Mouse (Mus musculus) MEL (cell line): ENCODE measurements around the gene Klf9. TPM values are rescaled to one million over a fixed set of nuclear protein-coding genes. Genes with fewer than 3 reads are reported as not detected.

Experiments
- DNase-seq: peaks from one replicate; pipeline ENCODE4 v3.0.0; 2011; ENCODE audit warnings: low read depth, low spot score
- H3K27ac ChIP-seq: 2 replicates; pipeline ENCODE4 v1.5.1; 2012; ENCODE audit warnings: low read depth, mild to moderate bottlenecking, control low read depth, low read length, moderate library complexity; ENCODE audit not compliant: control insufficient read depth
- H3K27me3 ChIP-seq, 2 experiments: fragments of 150-350 bp in 1 of 2; sonication (generic) in 1 of 2; 2 replicates each; pipeline ENCODE4 v1.6.1; 2012; ENCODE audit warnings: low read length in 2 of 2, mild to moderate bottlenecking in 2 of 2, improper control_type of control experiment in 1 of 2, moderate library complexity in 1 of 2; ENCODE audit not compliant: insufficient read depth in 2 of 2, control insufficient read depth in 1 of 2
- H3K36me3 ChIP-seq, 2 experiments: 2 replicates each; pipeline ENCODE4 v1.6.1; 2012 to 2014; ENCODE audit warnings: low read length in 2 of 2, improper control_type of control experiment in 1 of 2, inconsistent platforms in 1 of 2, mild to moderate bottlenecking in 1 of 2; ENCODE audit not compliant: insufficient read depth in 2 of 2, control insufficient read depth in 1 of 2
- H3K4me1 ChIP-seq, 2 experiments: fragments of 150-350 bp in 1 of 2; sonication (generic) in 1 of 2; 2 replicates each; pipeline ENCODE4 v1.6.1; 2012; ENCODE audit warnings: low read length in 2 of 2, improper control_type of control experiment in 1 of 2, mild to moderate bottlenecking in 1 of 2; ENCODE audit not compliant: insufficient read depth in 2 of 2, control insufficient read depth in 1 of 2
- H3K4me3 ChIP-seq, 2 experiments: fragments of 150-350 bp in 1 of 2; sonication (generic) in 1 of 2; 2 replicates each; pipeline ENCODE4 v1.5.1; 2012; ENCODE audit warnings: low read depth in 2 of 2, low read length in 2 of 2, mild to moderate bottlenecking in 2 of 2, moderate library complexity in 2 of 2, control low read depth in 1 of 2, improper control_type of control experiment in 1 of 2; ENCODE audit not compliant: control insufficient read depth in 1 of 2, insufficient read depth in 1 of 2
- H3K79me2 ChIP-seq: 2 replicates; pipeline ENCODE4 v1.6.1; 2012; ENCODE audit warnings: mild to moderate bottlenecking, low read length, moderate library complexity; ENCODE audit not compliant: control insufficient read depth, poor library complexity, insufficient read depth
- H3K9ac ChIP-seq: 2 replicates; pipeline ENCODE4 v1.6.1; 2012; ENCODE audit warnings: low read depth, mild to moderate bottlenecking, control low read depth, low read length, moderate library complexity; ENCODE audit not compliant: control insufficient read depth, poor library complexity, severe bottlenecking
- H3K9me3 ChIP-seq: fragments of 150-350 bp; sonication (generic); replicated peaks from 2 replicates; pipeline ENCODE4 v1.6.1; 2012; ENCODE audit warnings: mild to moderate bottlenecking, low read length, improper control_type of control experiment, moderate library complexity; ENCODE audit not compliant: insufficient read depth
- CHD1 ChIP-seq: IDR thresholded peaks from 2 replicates; pipeline ENCODE4 v1.6.1; 2012; ENCODE audit warnings: low read depth, mild to moderate bottlenecking, inconsistent platforms, low read length, improper control_type of control experiment
- CHD2 ChIP-seq: IDR thresholded peaks from 2 replicates; pipeline ENCODE4 v1.6.1; 2011; ENCODE audit warnings: low read length, improper control_type of control experiment
- CTCF ChIP-seq, 3 experiments: IDR thresholded peaks in 2 of 3; conservative IDR thresholded peaks in 1 of 3; 2 replicates each; pipeline ENCODE4 v1.5.1; 2011 to 2012; ENCODE audit warnings: low read length in 3 of 3, low read depth in 2 of 3, mild to moderate bottlenecking in 2 of 3, improper control_type of control experiment in 1 of 3, inconsistent platforms in 1 of 3, mixed read lengths in 1 of 3, moderate library complexity in 1 of 3; ENCODE audit not compliant: control insufficient read depth in 1 of 3, insufficient read depth in 1 of 3, poor library complexity in 1 of 3, severe bottlenecking in 1 of 3
- ELF1 ChIP-seq: IDR thresholded peaks from 2 replicates; pipeline ENCODE4 v1.6.1; 2014; ENCODE audit warnings: low read depth, mild to moderate bottlenecking, inconsistent platforms, low read length, improper control_type of control experiment, moderate library complexity
- ETS1 ChIP-seq: IDR thresholded peaks from 2 replicates; pipeline ENCODE4 v1.6.1; 2012; ENCODE audit warnings: low read depth, mild to moderate bottlenecking, inconsistent platforms, low read length, improper control_type of control experiment, moderate library complexity
- GABPA ChIP-seq: IDR thresholded peaks from 2 replicates; pipeline ENCODE4 v1.6.1; 2012; ENCODE audit warnings: low read depth, mild to moderate bottlenecking, inconsistent platforms, low read length, improper control_type of control experiment, moderate library complexity
- GATA1 ChIP-seq: IDR thresholded peaks from 2 replicates; pipeline ENCODE4 v1.6.1; 2011; ENCODE audit warnings: low read depth, low read length, improper control_type of control experiment
- MAFK ChIP-seq: IDR thresholded peaks from 2 replicates; pipeline ENCODE4 v1.6.1; 2011; ENCODE audit warnings: low read depth, mild to moderate bottlenecking, low read length, improper control_type of control experiment, borderline replicate concordance
- MAX ChIP-seq: IDR thresholded peaks from 2 replicates; pipeline ENCODE4 v1.6.1; 2011; ENCODE audit warnings: low read length, improper control_type of control experiment
- MEF2A ChIP-seq: IDR thresholded peaks from 2 replicates; pipeline ENCODE4 v1.6.1; 2014; ENCODE audit warnings: low read depth, mild to moderate bottlenecking, inconsistent platforms, low read length, improper control_type of control experiment; ENCODE audit not compliant: poor library complexity, insufficient replicate concordance, severe bottlenecking; ENCODE audit errors: extremely low read depth
- MXI1 ChIP-seq: IDR thresholded peaks from 2 replicates; pipeline ENCODE4 v1.6.1; 2011; ENCODE audit warnings: mild to moderate bottlenecking, low read depth, low read length, improper control_type of control experiment
- MYB ChIP-seq: IDR thresholded peaks from 2 replicates; pipeline ENCODE4 v1.6.1; 2011; ENCODE audit warnings: mild to moderate bottlenecking, low read depth, low read length, improper control_type of control experiment
- MYC ChIP-seq: IDR thresholded peaks from 2 replicates; pipeline ENCODE4 v1.6.1; 2011; ENCODE audit warnings: low read depth, mild to moderate bottlenecking, low read length, improper control_type of control experiment, moderate library complexity
- NELFE ChIP-seq: IDR thresholded peaks from 2 replicates; pipeline ENCODE4 v1.6.1; 2011; ENCODE audit warnings: low read depth, low read length, improper control_type of control experiment
- POLR2AphosphoS5 ChIP-seq: IDR thresholded peaks from 2 replicates; pipeline ENCODE4 v1.6.1; 2012; ENCODE audit warnings: low read depth, borderline replicate concordance, mild to moderate bottlenecking, inconsistent platforms, low read length, moderate library complexity, mixed read lengths
- RCOR1 ChIP-seq: IDR thresholded peaks from 2 replicates; pipeline ENCODE4 v1.6.1; 2012; ENCODE audit warnings: low read depth, mild to moderate bottlenecking, inconsistent platforms, low read length, improper control_type of control experiment
- SMC3 ChIP-seq: IDR thresholded peaks from 2 replicates; pipeline ENCODE4 v1.6.1; 2011; ENCODE audit warnings: low read depth, low read length, improper control_type of control experiment
- TAL1 ChIP-seq: IDR thresholded peaks from 2 replicates; pipeline ENCODE4 v1.6.1; 2012; ENCODE audit warnings: mild to moderate bottlenecking, inconsistent platforms, low read length, moderate library complexity, mixed read lengths
- TBP ChIP-seq: IDR thresholded peaks from 2 replicates; pipeline ENCODE4 v1.8.0; 2011; ENCODE audit warnings: low read depth, low read length, improper control_type of control experiment
- TCF12 ChIP-seq: IDR thresholded peaks from 2 replicates; pipeline ENCODE4 v1.6.1; 2014; ENCODE audit warnings: low read depth, mild to moderate bottlenecking, inconsistent platforms, low read length, improper control_type of control experiment, moderate library complexity
- UBTF ChIP-seq: IDR thresholded peaks from 2 replicates; pipeline ENCODE4 v1.6.1; 2012; ENCODE audit warnings: low read depth, mild to moderate bottlenecking, inconsistent platforms, low read length, improper control_type of control experiment, moderate library complexity, borderline replicate concordance; ENCODE audit not compliant: insufficient read depth
- USF1 ChIP-seq: IDR thresholded peaks from 2 replicates; pipeline ENCODE4 v1.6.1; 2014; ENCODE audit warnings: low read depth, mild to moderate bottlenecking, inconsistent platforms, low read length, improper control_type of control experiment, moderate library complexity
- USF2 ChIP-seq, 2 experiments: IDR thresholded peaks; 2 replicates each; pipeline ENCODE4 v1.6.1; 2011 to 2012; ENCODE audit warnings: improper control_type of control experiment in 2 of 2, low read length in 2 of 2, borderline replicate concordance in 1 of 2, inconsistent platforms in 1 of 2, low read depth in 1 of 2, mild to moderate bottlenecking in 1 of 2; ENCODE audit not compliant: insufficient read depth in 1 of 2
- ZNF384 ChIP-seq: IDR thresholded peaks from 2 replicates; pipeline ENCODE4 v1.6.1; 2012; ENCODE audit warnings: low read depth, mild to moderate bottlenecking, inconsistent platforms, low read length, improper control_type of control experiment
- polyA plus RNA-seq, 2 experiments: library from polyadenylated mRNA; stranded (reverse) in 1 of 2; unstranded in 1 of 2; fragments of >175 nt in 1 of 2; fragments of >200 nt in 1 of 2; gene quantifications; 2 replicates each; pipeline versions ENCODE4 v1.2.1 to v1.2.4; 2012; ENCODE audit warnings: low replicate concordance in 2 of 2, low read depth in 1 of 2; ENCODE audit not compliant: insufficient read length in 2 of 2, insufficient read depth in 1 of 2, missing spikeins in 1 of 2
- total RNA-seq: library from RNA; depleted of rRNA; stranded (reverse); fragments of 300-350 nt; gene quantifications from 2 replicates; pipeline ENCODE4 v1.2.3, GENCODE M21; 2012

Gene Klf9
- total and polyA plus RNA-seq, 3 experiments, result 0.01 TPM; not detected in 2

DNA sequence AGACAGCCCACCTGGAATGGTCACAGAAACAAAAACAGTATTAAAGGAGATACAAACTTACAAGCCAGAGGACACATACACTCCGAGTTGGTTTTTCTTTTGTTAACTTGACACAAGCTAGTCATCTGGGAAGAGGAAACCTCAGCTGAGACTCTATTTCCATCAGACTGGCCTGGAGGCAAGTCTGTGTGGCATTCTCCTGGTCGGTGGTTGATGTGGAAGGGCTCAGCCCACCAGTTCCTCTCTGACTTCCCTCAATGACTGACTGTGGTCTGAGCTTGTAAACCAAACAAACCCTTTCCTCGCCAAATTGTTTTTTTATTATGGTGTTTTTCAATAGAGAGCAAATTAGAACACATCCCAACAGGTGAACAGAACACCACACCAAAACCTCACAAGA lies 52.0 kb downstream of the Klf9 start:
- H3K4me1 ChIP-seq, result no peaks in the 10 kb centered on the region
- no peak overlapping the region for H3K9ac ChIP-seq
- no peaks in the 10 kb centered on the region for H3K79me2 ChIP-seq
- H3K4me3 ChIP-seq, result no peak overlapping the region
- TF ChIP-seq CTCF (IDR thresholded peaks at IDR 0.05 in 2 of 3, conservative IDR thresholded peaks at IDR 0.05 in 1 of 3; ENCODE audit: control insufficient read depth in 1 of 3, insufficient read depth in 1 of 3, low read depth in 2 of 3, low read length in 3 of 3, poor library complexity in 1 of 3, severe bottlenecking in 1 of 3) (no peak), TBP (no peak), ZNF384 (no peak), MEF2A (no peak), GATA1 (no peak)
- H3K36me3 ChIP-seq, result no peaks in the 10 kb centered on the region; a peak in 1 of 4 replicates
- H3K27me3 ChIP-seq, result no peaks in the 10 kb centered on the region
- DNase-seq, result no peak
- H3K9me3 ChIP-seq, result no peaks in the 10 kb centered on the region
- H3K27ac ChIP-seq, result no peak overlapping the region

DNA sequence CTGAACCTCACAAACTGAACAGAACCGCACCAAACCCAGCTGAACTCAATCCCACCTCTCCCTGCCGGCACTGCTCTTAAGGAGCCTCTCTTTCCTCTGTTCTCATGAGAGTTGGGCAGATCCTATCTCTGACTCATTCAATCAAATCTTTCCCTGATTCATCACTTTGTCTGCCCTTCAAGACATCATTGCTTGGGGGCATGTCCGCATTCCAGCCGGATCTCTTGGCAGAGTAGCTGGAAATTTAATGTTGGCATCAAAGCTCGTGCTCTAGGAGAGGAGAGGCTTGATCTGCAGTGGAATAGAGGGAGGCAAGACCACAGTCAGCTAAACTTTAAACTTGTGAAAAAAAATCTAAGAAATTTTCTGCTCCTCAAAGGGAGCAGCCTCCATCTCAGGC lies 61.1 kb downstream of the Klf9 start:
- Histone ChIP-seq H3K9ac (no peak overlapping the region), H3K79me2 (no peaks in the 10 kb centered on the region), H3K27me3 (no peaks in the 10 kb centered on the region), H3K4me1 (no peaks in the 10 kb centered on the region), H3K9me3 (no peaks in the 10 kb centered on the region), H3K36me3 (peaks cover 0 to 10% of the 10 kb centered on the region in 2 experiments; a peak in 2 of 4 replicates), H3K27ac (no peak overlapping the region), H3K4me3 (no peak overlapping the region)
- TF ChIP-seq MAX (no peak), NELFE (no peak), GATA1 (no peak), USF1 (no peak), CHD2 (no peak), MYB (no peak), MEF2A (no peak)
- DNase-seq, result no peak

DNA sequence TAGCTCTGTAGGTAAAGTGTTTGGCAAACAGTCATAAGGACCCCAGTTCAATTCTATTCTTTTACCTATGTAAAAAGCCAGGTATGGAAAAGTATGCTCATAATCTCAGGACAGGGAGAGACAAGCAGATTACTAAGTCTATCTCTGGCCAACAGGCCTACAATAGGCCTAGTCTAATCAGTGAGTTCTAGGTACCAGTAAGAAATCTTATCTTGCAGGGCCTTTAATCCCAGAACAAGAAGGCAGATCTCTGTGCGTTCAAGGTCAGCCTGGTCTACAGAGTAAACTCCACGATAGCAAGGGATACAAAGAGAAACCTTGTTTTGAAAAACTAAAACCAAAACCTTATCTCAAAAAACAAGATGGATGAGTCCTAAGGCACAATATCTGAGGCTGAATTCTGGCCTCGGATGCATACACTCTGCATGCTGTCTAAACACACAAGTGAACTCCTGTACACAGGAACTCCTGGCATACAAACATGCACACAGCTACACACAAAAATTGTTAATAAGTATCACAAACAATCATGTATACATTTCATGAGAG lies 62.6 kb downstream of the Klf9 start:
- Histone ChIP-seq H3K79me2 (no peaks in the 10 kb centered on the region), H3K9ac (no peak overlapping the region), H3K9me3 (no peaks in the 10 kb centered on the region), H3K27ac (no peak overlapping the region), H3K4me1 (no peaks in the 10 kb centered on the region), H3K36me3 (peaks cover 0 to 18% of the 10 kb centered on the region in 2 experiments; a peak in 2 of 4 replicates), H3K27me3 (no peaks in the 10 kb centered on the region), H3K4me3 (no peak overlapping the region)
- no peak for TF ChIP-seq MXI1
- no peak for TF ChIP-seq GABPA
- TF ChIP-seq MAX, result no peak
- TF ChIP-seq NELFE, result no peak
- no peak for TF ChIP-seq UBTF
- no peak for TF ChIP-seq ETS1
- no peak for TF ChIP-seq MAFK
- no peak for TF ChIP-seq TAL1
- no peak for TF ChIP-seq POLR2AphosphoS5
- TF ChIP-seq MYC, result no peak
- no peak for TF ChIP-seq USF2 (IDR thresholded peaks at IDR 0.05; ENCODE audit: borderline replicate concordance in 1 of 2, insufficient read depth in 1 of 2, low read depth in 1 of 2, low read length in 2 of 2)
- no peak for TF ChIP-seq ELF1
- no peak for TF ChIP-seq SMC3
- no peak for TF ChIP-seq TCF12
- no peak for TF ChIP-seq GATA1
- no peak for TF ChIP-seq RCOR1
- no peak for TF ChIP-seq CHD1
- DNase-seq, result no peak
